Mouse (Mus musculus) layer of hippocampus, adult 11-12 months (tissue): Measurements from ENCODE around the gene Cldn7.
"Not testable (repeated sequence)": the region's sequence is repeated elsewhere in the genome, so short reads cannot be mapped to it uniquely, and the experiment has no call there.

ENCODE experiments used
- DNase-seq: peaks from one replicate; pipeline ENCODE4 v3.0.0; 2022; ENCODE audit warnings: low spot score

Cldn7 gene

DNA sequence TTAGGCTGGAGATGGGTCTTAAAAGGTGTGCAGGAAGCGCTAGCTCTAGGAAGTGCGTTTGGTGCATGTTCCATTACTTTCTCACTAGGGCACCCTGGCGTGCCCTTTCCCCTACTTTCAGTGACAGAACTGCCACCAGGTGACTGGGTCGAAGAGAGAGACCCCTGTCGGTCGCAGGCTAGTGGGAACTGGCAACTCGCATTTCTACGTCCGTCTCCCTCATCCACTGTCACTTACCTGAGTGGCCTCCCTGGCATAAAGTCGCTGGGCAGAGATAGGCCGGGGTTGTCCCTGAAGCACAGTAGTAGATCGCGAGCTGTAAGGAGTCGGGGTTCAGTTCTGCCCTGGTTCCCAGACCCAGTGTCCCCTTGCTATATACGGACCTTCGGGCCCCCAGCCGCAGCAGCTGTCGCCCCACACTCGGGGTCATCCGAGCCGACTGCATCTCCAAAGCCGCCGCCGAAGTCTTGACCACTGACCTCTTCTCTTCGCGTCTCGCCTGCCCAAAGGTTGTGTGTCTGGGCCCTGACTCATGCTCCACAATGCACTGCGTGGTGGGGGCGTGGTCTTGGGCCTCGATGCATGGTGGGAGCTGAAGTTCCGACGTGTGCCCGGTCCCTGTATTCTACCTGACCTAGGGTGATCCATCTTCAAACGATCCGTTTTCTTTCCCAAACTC lies 50.4 kb downstream of the Cldn7 start, which contains the start of gene Acadvl:
Gene Acadvl (minus strand): TSS at position 532 of the 679 bp plus-strand sequence.
- DNase-seq = peak; percentile 91

DNA sequence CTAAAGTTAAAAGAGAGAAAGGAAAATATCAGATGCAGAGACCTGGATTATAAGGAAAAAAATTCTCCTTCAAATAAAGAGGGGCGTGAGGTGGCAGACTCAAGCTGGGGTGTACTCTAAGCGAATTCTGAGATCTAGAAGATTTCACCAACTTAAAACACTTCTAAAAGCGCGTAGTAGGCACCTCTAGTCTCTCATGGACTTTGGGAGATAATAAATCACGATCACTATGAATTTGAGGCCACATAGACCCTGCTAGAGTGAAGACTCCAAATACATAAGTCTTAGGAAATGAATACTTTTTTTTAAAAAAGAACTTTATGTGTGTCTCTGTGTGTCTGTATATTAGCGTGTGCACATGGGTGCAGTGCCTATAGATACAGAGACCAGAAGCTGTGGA lies 51.1 kb downstream of the Cldn7 start:
- no peak for DNase-seq

DNA sequence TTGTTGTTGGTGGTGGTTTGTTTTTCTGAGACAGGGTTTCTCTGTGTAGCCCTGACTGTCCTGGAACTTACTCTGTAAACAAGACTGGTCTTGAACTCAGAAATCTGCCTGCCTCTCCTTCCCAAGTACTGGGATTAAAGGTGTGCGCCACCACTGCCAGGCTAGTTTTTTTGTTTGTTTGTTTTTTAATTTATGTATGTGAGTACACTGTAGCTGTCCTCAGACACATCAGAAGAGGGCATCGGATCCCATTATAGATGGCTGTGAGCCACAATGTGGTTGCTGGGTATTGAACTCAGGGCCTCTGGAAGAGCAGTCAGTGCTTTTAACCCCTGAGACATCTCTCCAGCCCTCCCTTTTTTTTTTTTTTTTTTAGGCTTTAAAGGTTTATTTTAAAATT lies 51.6 kb downstream of the Cldn7 start:
- not testable (repeated sequence) for DNase-seq

DNA sequence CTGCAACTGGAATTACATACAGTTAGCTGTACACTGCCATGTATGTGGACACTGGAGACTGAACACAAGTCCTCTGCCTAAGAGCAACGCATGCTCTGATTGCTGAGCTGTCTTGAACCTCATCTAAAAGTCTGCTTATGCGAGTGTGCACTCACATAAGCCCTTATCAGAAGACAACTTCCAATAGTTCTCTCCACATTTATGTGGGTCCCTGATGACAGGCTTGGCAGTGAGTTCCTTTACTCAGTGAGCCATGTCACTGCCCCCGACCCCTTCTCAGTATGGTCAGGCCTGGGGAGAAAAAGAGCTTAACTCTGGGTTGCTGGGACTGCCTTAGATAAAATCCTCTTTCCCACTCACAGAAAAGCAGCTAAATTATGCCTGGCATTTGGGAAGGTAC lies 52.1 kb downstream of the Cldn7 start, which contains the start of gene Dlg4:
Gene Dlg4 (plus strand): TSS at position 274 of the 400 bp plus-strand sequence.
- DNase-seq = no peak

DNA sequence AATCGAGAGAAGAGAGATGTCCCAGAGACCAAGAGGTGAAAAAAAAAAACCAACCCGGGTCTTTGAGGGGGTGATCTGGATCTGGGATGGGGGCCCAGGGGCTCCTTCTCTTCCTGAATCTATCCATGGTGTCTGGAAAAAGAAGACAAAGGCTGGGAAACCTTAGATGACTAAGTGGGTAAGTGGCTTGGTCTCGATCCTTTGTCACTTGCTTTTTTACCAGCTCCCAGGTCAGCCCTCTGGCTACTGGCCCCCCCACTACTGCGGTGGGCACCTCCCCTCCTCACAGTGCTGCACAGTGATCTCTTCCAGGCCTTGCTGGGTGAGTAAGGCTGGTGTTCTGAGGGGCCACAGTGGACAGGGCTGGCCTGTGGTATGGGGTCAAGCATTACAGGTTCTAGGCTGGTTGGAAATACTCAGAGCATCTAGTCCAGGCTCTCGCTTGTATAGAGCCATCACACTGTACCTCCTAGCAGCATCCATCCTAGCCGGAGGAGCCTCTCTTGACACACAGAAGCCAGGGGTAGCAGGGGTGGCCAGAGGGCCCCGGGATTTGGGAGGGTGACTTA lies 52.7 kb downstream of the Cldn7 start:
- DNase-seq = no peak
